Comparison of ENCODE assay signal across 8 mouse cellular contexts in genomic region chr1:180364720-180365119, GRCm38 (mm10). TPM values are rescaled to one million over a fixed set of nuclear protein-coding genes. Genes with fewer than 3 reads are reported as not detected.
DNase-seq lines count a peak whose midpoint lies in the region; ATAC-seq and TF ChIP-seq lines count a peak whose summit lies in the region.

No protein-coding gene starts in this region.

- H3K9me3 ChIP-seq in kidney, embryonic 15.5 days (replicated peaks) = no peaks in the 10 kb centered on the region
- no peaks in the 10 kb centered on the region for H3K9me3 ChIP-seq in embryonic facial prominence, embryonic 14.5 days (ENCODE audit: control insufficient read depth, low read length)
- no peaks in the 10 kb centered on the region for H3K9me3 ChIP-seq in intestine, embryonic 15.5 days

- H3K27me3 ChIP-seq in kidney, embryonic 15.5 days = no peaks in the 10 kb centered on the region
- no peaks in the 10 kb centered on the region for H3K27me3 ChIP-seq in embryonic facial prominence, embryonic 14.5 days (replicated peaks; ENCODE audit: control insufficient read depth, insufficient read depth, low read length)
- H3K27me3 ChIP-seq in intestine, embryonic 15.5 days (replicated peaks) = no peaks in the 10 kb centered on the region
- H3K27me3 ChIP-seq in myocyte (ENCODE audit: control insufficient read depth, insufficient read depth, insufficient read length) = peaks cover 4% of the 10 kb centered on the region

- 28% methylated on average over 2 of the region's 2 CpGs for WGBS in kidney, embryonic 15.5 days
- 26% methylated on average over 2 of the region's 2 CpGs for WGBS in embryonic facial prominence, embryonic 14.5 days
- 27% methylated on average over 2 of the region's 2 CpGs for WGBS in intestine, embryonic 15.5 days

- H3K79me2 ChIP-seq in myocyte (ENCODE audit: control insufficient read depth, insufficient read depth) = no peaks in the 10 kb centered on the region

- no peak for TF ChIP-seq POLR2A in myocyte (IDR thresholded peaks at IDR 0.05; ENCODE audit: insufficient read length, low read depth)

- H3K9ac ChIP-seq in kidney, embryonic 15.5 days = 0 out of 2 replicates have a peak overlapping the region, but pooled peaks have one; percentile 42
- H3K9ac ChIP-seq in embryonic facial prominence, embryonic 14.5 days (ENCODE audit: low read depth, low read length) = peak overlapping the region; percentile 65; the same call in 1 of the 2 replicates
- no peak overlapping the region for H3K9ac ChIP-seq in intestine, embryonic 15.5 days

- peak overlapping the region; percentile 51 for H3K4me3 ChIP-seq in kidney, embryonic 15.5 days (replicated peaks)
- peak overlapping the region; percentile 44 for H3K4me3 ChIP-seq in embryonic facial prominence, embryonic 14.5 days (ENCODE audit: low read depth, low read length)
- H3K4me3 ChIP-seq in intestine, embryonic 15.5 days (replicated peaks) = peak overlapping the region; percentile 43
- H3K4me3 ChIP-seq in myocyte = peak overlapping the region; percentile 27

- H3K27ac ChIP-seq in kidney, embryonic 15.5 days = peak overlapping the region; percentile 85
- peak overlapping the region; percentile 89 for H3K27ac ChIP-seq in embryonic facial prominence, embryonic 14.5 days (replicated peaks; ENCODE audit: low read depth, low read length)
- peak overlapping the region; percentile 83 for H3K27ac ChIP-seq in intestine, embryonic 15.5 days

- no peak for DNase-seq in kidney, adult 18-20 months
- DNase-seq in embryonic facial prominence, embryonic 14.5 days (ENCODE audit: low spot score) = no peak
- no peak for DNase-seq in urinary bladder, postnatal 36 days (ENCODE audit: low spot score in 2 of 2)
- no peak for DNase-seq in frontal cortex, postnatal 10 days (ENCODE audit: low spot score in 2 of 2)
- no peak for DNase-seq in yolk sac, embryonic 10.5 days (ENCODE audit: low spot score)

- peaks cover 70% of the 10 kb centered on the region for H3K4me1 ChIP-seq in kidney, embryonic 15.5 days
- peaks cover 28% of the 10 kb centered on the region for H3K4me1 ChIP-seq in embryonic facial prominence, embryonic 14.5 days (ENCODE audit: control insufficient read depth, insufficient read depth, low read length)
- peaks cover 35% of the 10 kb centered on the region for H3K4me1 ChIP-seq in intestine, embryonic 15.5 days (replicated peaks)

- H3ac ChIP-seq in myocyte (ENCODE audit: control insufficient read depth, insufficient read length) = no peak overlapping the region

- peaks cover 6% of the 10 kb centered on the region; the same call in 1 of the 2 replicates for H3K36me3 ChIP-seq in kidney, embryonic 15.5 days
- no peaks in the 10 kb centered on the region for H3K36me3 ChIP-seq in embryonic facial prominence, embryonic 14.5 days (ENCODE audit: control insufficient read depth, insufficient read depth, low read length)
- no peaks in the 10 kb centered on the region for H3K36me3 ChIP-seq in intestine, embryonic 15.5 days
- no peaks in the 10 kb centered on the region for H3K36me3 ChIP-seq in myocyte (ENCODE audit: control insufficient read depth, insufficient read depth)

- H3K4me2 ChIP-seq in kidney, embryonic 15.5 days = peak overlapping the region; percentile 79
- peak overlapping the region; percentile 73 for H3K4me2 ChIP-seq in embryonic facial prominence, embryonic 14.5 days (ENCODE audit: low read depth, low read length)
- H3K4me2 ChIP-seq in intestine, embryonic 15.5 days (replicated peaks) = peak overlapping the region; percentile 77
- peak overlapping the region; percentile 96 for H3K4me2 ChIP-seq in myocyte (ENCODE audit: low read depth)

- no peak for ATAC-seq in kidney, embryonic 15.5 days (replicated peaks; ENCODE audit: low FRiP score)
- ATAC-seq in embryonic facial prominence, embryonic 14.5 days (ENCODE audit: low read depth) = peak; percentile 2; the same call in 1 of the 2 replicates
- ATAC-seq in intestine, embryonic 15.5 days = no peak; the same call in 1 of the 2 replicates

TF ChIP-seq in myocyte, 11 proteins besides CTCF, POLR2A, EP300 and RAD21:
- TF ChIP-seq E2F4 (IDR thresholded peaks at IDR 0.05; ENCODE audit: insufficient read depth) = no peak
- TF ChIP-seq TCF3 (IDR thresholded peaks at IDR 0.05; ENCODE audit: insufficient read length, low read depth) = no peak
- no peak for TF ChIP-seq SRF (IDR thresholded peaks at IDR 0.05; ENCODE audit: control insufficient read depth, insufficient read length, low read depth)
- TF ChIP-seq MYOG (IDR thresholded peaks at IDR 0.05; ENCODE audit: control insufficient read depth in 1 of 3, insufficient read depth in 1 of 3, insufficient read length in 2 of 3, low read depth in 2 of 3) = no peak
- TF ChIP-seq MYOD1 (IDR thresholded peaks at IDR 0.05; ENCODE audit: control insufficient read depth in 1 of 3, insufficient read length in 2 of 3, low read depth in 2 of 3) = no peak
- no peak for TF ChIP-seq CEBPB (IDR thresholded peaks at IDR 0.05; ENCODE audit: insufficient read depth, poor library complexity, severe bottlenecking)
- no peak for TF ChIP-seq MAX (IDR thresholded peaks at IDR 0.05; ENCODE audit: low read depth)
- TF ChIP-seq POLR2AphosphoS2 (IDR thresholded peaks at IDR 0.05; ENCODE audit: insufficient read length, low read depth) = no peak
- no peak for TF ChIP-seq REST (IDR thresholded peaks at IDR 0.05; ENCODE audit: insufficient read depth, insufficient read length)
- no peak for TF ChIP-seq USF1 (IDR thresholded peaks at IDR 0.05; ENCODE audit: low read depth)
- TF ChIP-seq TCF12 (IDR thresholded peaks at IDR 0.05; ENCODE audit: insufficient read depth, poor library complexity, severe bottlenecking) = no peak
TF ChIP-seq in myocyte: peak in this region for 0.

RNA-seq across cellular contexts. Expression of gene Itpkb, which starts 34.4 kb away (rescaled TPM):
- 8.8 and 9.4 TPM in 2 replicates for polyA plus RNA-seq in kidney, embryonic 15.5 days (2015; fragmentation: Nextera tagmentation; extraction: Ambion mirVana)
- 7.4 and 7.6 TPM in 2 replicates for polyA plus RNA-seq in embryonic facial prominence, embryonic 14.5 days (2014; fragmentation: Nextera tagmentation; extraction: Ambion mirVana)
- 6.9 and 8.2 TPM in 2 replicates for polyA plus RNA-seq in intestine, embryonic 15.5 days (2015; fragmentation: Nextera tagmentation; extraction: Ambion mirVana)
- 1.1 TPM for polyA plus RNA-seq in myocyte (2012; fragmentation: generic; extraction: Trizol)
